Mouse (Mus musculus) kidney, adult 11 months (tissue): Measurements from ENCODE around the gene Ankle2.

Source experiments
- DNase-seq: peaks from one replicate; pipeline ENCODE4 v3.0.0; 2022

Gene Ankle2

GRCm38 (mm10) chr5:110230780-110231461 lies at the start of gene Ankle2:
Gene Ankle2 (plus strand): TSS chr5:110231004.
- DNase-seq: peak; percentile 89

- peak; percentile 17 for DNase-seq
Measured at GRCm38 (mm10) chr5:110181716-110182115, 49.1 kb upstream of the Ankle2 start.

GRCm38 (mm10) chr5:110203164-110203895 lies 27.5 kb upstream of the Ankle2 start:
- no peak for DNase-seq

- no peak for DNase-seq
Measured at GRCm38 (mm10) chr5:110204777-110205176, 26.0 kb upstream of the Ankle2 start.

- no peak for DNase-seq
Measured at GRCm38 (mm10) chr5:110211312-110211711, 19.5 kb upstream of the Ankle2 start.

- DNase-seq: no peak
Measured at GRCm38 (mm10) chr5:110216780-110217179, 14.0 kb upstream of the Ankle2 start.

GRCm38 (mm10) chr5:110220331-110220730 lies 10.5 kb upstream of the Ankle2 start:
- DNase-seq: no peak

- DNase-seq: no peak
Measured at GRCm38 (mm10) chr5:110222757-110223156, 8.0 kb upstream of the Ankle2 start.

GRCm38 (mm10) chr5:110225056-110225455 lies 5.7 kb upstream of the Ankle2 start:
- DNase-seq: no peak

GRCm38 (mm10) chr5:110227336-110227883 lies 3.4 kb upstream of the Ankle2 start:
- DNase-seq: no peak

- peak; percentile 4 for DNase-seq
Measured at GRCm38 (mm10) chr5:110230401-110230779, 414 bp upstream of the Ankle2 start.

GRCm38 (mm10) chr5:110231638-110232037 lies 834 bp downstream of the Ankle2 start:
- peak; percentile 15 for DNase-seq

- no peak for DNase-seq
Measured at GRCm38 (mm10) chr5:110232346-110232745, 1.5 kb downstream of the Ankle2 start.

GRCm38 (mm10) chr5:110244091-110244490 lies 13.3 kb downstream of the Ankle2 start:
- no peak for DNase-seq

- no peak for DNase-seq
Measured at GRCm38 (mm10) chr5:110266941-110267340, 36.1 kb downstream of the Ankle2 start.

- DNase-seq: peak; percentile 79
Measured at GRCm38 (mm10) chr5:110269141-110270101, 38.6 kb downstream of the Ankle2 start, which contains the start of gene Pgam5. Gene Pgam5 (minus strand): TSS chr5:110269913.

GRCm38 (mm10) chr5:110270242-110270641 lies 39.4 kb downstream of the Ankle2 start:
- DNase-seq: no peak

GRCm38 (mm10) chr5:110274147-110274546 lies 43.3 kb downstream of the Ankle2 start:
- no peak for DNase-seq

- no peak for DNase-seq
Measured at GRCm38 (mm10) chr5:110274846-110275245, 44.0 kb downstream of the Ankle2 start.

- DNase-seq: no peak
Measured at GRCm38 (mm10) chr5:110276391-110276790, 45.6 kb downstream of the Ankle2 start.

GRCm38 (mm10) chr5:110276910-110277309 lies 46.1 kb downstream of the Ankle2 start:
- no peak for DNase-seq

- no peak for DNase-seq
Measured at GRCm38 (mm10) chr5:110281984-110282383, 51.2 kb downstream of the Ankle2 start.

- peak; percentile 37 for DNase-seq
Measured at GRCm38 (mm10) chr5:110284536-110284935, 53.7 kb downstream of the Ankle2 start.
